Mouse (Mus musculus) kidney, adult 8-10 months (tissue): ENCODE data around the gene Izumo4.

Source experiments
- DNase-seq, 2 experiments: peaks; one replicate each; pipeline ENCODE4 v3.0.0; 2022

Gene Izumo4

GRCm38 (mm10) chr10:80692249-80693165 is 9.5 kb upstream of the Izumo4 start:
- no peak for DNase-seq

GRCm38 (mm10) chr10:80693401-80694045 is 8.5 kb upstream of the Izumo4 start:
- DNase-seq: no peak

- no peak for DNase-seq
Measured at GRCm38 (mm10) chr10:80694159-80694938, 7.6 kb upstream of the Izumo4 start.

DNA sequence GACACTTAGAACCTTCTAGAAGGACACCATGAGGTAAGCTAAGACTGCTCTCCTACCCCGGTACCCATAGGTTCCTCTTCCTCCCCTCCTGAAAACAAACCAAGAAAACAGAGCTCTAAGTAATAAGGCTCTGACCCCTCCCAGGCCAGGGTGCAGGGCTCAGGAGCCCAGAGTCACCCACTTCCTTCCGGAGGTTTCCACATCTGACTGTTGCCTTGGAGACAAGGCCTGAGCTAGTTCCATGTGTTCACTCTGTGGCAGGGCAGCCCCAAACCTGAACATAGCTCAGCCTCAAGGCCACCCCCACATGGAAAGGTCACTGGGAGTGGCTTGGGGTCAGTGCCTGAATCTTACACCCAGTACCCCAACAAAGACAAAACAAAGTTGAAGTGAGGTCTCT is 6.8 kb upstream of the Izumo4 start:
- peak in 1 of 2 experiments; percentile 53 for DNase-seq

DNA sequence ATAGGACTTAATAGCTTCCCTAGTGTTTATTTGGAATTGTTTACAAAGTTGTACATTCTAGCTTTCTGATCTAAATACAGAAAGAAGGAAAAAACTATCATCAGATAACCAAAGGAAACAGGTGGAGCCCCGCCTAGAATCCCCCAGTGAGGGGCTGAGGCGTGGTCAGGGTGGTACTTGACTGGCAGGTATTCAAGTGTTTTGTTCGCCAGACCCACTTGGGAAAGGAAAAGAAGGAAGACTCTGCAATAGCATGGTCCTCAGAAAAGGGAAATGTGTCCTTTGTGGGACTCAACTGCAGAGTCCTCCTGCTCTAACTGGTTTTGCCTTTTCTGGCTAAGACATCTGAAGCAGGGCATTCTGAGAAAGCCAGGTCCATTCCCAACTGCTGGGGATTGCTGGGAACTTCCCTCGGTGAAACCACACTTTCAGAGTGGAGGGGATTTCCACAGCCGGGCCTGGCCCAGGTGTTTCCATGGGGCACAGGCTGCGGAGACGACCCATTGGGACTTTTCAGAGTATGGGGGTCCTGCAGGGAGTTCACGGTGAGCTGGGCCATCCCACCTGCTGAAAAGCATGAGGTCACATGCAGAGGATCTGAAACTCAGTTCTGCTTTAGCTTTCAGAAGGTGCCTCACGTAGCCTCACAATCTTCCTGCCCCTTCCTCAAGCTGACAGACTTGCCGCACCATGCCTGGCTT is 6.0 kb upstream of the Izumo4 start:
- DNase-seq: no peak

DNA sequence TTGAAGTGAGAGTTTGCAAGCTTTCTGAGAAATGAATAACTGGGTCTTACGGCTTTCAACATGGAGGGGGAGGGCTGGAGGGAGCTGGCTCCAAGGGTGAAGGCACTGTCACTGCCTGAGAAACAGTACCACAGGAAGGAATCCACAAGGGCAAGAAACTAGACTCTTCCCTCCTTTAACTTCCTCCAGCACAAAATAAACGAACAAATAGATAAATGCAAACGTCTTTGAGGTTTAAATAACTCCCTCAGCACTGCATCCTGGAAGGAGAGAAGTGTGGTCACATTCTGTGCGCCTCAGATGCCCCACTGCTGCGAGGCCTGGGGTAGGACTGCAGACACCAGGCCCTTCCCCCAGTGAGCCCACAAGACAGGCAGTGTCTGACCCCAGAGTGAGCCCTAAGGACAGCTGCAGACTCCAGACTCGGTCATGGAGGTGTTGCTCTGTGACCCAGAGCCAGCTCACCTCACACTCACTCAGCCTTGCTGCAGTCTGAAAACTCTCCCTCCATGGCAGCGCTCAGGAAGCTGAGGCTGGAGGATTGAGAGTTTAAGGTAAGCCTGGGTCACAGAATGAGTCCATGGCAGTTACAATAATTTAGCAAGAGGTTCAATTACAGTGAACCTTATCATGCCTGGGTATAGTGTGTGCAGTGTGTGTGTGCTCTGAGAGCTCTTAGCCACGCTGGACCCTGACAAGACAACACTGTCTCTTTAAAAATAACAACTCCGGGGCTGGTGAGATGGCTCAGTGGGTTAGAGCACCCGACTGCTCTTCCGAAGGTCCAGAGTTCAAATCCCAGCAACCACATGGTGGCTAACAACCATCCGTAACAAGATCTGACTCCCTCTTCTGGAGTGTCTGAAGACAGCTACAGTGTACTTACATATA is 5.2 kb upstream of the Izumo4 start:
- DNase-seq: no peak

DNA sequence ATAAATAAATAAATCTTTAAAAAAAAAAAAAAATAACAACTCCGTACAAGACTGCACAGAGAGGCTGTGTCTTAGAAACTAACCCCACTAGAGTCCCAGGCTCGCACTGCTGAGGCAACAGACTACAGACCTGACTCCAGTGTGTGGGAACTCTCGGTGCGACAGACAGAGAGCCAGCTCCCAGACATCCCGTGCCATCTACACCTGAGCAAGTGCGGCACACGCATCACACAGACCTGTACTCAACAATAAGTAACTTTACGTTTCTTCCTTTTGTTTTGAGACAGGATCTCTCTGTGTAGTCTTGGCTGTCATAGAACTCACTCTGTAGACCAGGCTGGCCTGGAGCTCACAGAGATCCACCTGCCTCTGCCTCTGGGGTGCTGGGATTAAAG is 4.6 kb upstream of the Izumo4 start:
- no peak for DNase-seq

DNA sequence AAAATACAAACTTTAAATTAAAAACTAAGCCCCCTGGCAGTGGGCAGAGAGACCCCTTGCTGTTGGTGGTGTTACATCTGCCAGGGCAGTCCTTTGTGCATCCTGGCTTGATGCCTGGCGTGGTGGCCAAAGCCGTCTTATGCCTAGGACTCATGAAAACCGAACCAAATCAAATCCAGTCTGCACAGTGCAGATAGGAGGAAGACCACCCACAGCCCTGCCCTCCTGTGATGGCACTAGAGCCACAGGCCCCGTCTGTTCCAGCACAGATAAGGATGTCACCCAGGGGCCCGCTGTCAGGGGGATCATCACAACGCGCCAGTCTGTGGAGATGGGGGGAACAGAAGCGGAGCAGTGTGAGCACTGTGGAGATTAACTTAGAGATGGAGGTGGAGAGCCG is 4.2 kb upstream of the Izumo4 start:
- no peak for DNase-seq

GRCm38 (mm10) chr10:80698605-80699004 is 3.4 kb upstream of the Izumo4 start:
- no peak for DNase-seq

DNA sequence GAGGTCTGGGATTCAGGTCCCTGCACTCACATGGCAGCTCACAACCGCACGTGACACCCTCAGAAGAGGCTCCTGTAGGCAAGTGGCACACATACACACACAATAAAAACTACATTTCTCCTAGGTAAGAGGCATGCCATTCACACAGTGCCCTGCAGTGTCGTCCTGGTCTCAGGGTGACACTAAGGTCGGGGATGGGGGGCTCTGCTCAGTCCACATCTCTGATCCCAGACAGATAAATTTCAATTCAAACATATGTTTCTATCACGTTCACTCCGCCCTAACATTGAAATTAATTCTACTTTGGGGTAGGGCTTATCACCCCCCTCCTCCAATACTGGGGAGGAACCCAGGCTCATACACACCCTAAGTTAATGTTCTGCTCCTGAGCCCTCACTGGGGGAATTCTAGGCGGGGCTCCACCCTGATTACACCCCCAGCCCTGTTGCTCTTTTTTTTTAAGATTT is 1.9 kb upstream of the Izumo4 start:
- DNase-seq: no peak

- no peak for DNase-seq
Measured at GRCm38 (mm10) chr10:80700732-80701131, 1.3 kb upstream of the Izumo4 start.

- DNase-seq: peak; percentile 97
Measured at GRCm38 (mm10) chr10:80702536-80703390, 779 bp downstream of the Izumo4 start.

DNA sequence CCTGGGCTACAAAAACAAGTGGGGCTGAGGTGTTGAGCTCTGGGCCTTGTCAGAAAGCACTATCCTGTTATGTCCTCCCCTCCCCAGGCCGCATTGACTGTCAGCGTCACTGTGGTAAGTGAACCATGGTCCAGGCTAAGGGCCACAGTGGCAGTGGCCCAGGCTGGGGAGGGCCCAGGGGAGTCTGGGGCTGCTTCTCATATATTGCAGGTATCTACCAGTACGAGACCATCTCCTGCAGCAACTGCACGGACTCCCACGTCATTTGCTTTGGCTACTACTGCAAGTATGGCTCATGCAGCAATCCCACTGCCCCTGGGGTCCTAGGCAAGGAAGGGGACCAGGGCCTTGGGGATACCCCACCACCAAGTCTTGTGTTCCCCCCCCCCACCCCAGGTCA is 1.7 kb downstream of the Izumo4 start:
- DNase-seq: no peak

- DNase-seq: no peak
Measured at GRCm38 (mm10) chr10:80704418-80704817, 2.4 kb downstream of the Izumo4 start.

DNA sequence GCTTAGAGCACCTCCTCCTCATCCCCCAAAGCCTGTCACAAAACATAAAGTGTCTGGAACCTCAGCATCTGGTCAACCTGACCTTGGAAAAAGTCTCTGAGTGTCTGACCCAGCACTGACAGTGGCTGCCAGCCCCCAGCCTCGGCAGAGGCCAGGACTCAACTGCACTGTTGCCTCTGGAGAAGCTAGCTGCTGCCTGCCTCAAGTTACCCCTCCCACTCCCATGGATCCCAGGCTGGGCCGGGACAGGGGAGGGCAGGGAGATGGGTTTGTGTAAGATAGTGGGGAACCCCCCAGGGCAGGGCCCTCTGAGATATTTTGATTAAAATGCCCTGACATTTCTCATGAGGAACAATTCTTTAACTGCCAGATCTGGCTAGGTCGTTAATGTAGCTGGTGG is 3.0 kb downstream of the Izumo4 start:
- DNase-seq: no peak

- DNase-seq: no peak
Measured at GRCm38 (mm10) chr10:80705479-80705878, 3.5 kb downstream of the Izumo4 start.

DNA sequence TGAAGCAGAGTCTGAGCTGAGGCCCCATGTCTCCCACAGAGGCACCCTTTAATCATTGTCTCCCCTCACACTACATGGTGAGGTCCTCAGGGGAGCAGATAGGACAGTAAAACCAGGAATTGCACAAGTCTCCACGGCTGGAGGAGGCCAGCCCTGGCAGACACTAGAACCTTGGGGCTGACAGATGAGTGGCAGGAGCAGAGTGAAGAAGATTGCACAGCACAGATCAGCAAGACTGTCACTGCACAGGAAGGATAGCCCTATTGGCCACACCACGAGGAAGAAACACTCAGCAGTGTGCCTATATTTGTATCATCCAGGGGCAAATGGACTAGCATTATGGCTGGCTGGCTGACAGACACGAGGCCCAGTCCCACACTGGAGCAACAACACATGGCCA is 8.8 kb downstream of the Izumo4 start:
- DNase-seq: no peak

- DNase-seq: no peak
Measured at GRCm38 (mm10) chr10:80717281-80717680, 15.3 kb downstream of the Izumo4 start.

- no peak for DNase-seq
Measured at GRCm38 (mm10) chr10:80727369-80728127, 25.6 kb downstream of the Izumo4 start.

DNA sequence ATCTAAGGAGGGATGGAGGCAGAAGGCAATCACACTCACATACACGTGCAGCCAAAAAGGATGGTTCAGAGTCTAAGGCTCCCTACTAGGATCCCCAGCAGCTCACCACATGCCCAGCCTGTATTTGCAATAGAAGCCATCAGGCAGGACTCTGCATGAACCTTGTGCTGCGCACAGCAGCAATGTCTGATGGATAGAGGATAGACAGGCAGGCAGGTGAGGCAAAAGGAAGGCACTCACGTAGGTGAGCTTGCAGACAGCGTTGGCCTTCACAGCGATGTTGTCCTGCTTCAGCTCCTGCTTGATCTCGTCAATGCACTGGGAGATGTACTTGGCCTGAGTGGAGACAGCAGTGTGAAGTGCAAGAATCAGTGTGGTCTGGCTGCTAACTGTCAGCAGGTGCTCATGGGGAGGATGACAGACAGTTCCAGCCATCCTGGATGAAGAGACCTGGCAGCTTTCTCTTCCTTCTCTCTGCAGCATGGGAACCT is 30.7 kb downstream of the Izumo4 start:
- no peak for DNase-seq
